Mouse (Mus musculus) heart, embryonic 13.5 days (tissue): ENCODE measurements around the gene Ankle2. TPM values are rescaled to one million over a fixed set of nuclear protein-coding genes. Genes with fewer than 3 reads are reported as not detected.

Experiments
- ATAC-seq: fragments of 200-750 bp; cut with Nextera tagmentation; 2 replicates; pipeline ENCODE4 v1.8.0; 2017; ENCODE audit warnings: moderate TSS enrichment; ENCODE audit not compliant: insufficient number of reproducible peaks, low FRiP score, low TSS enrichment; ENCODE audit errors: extremely low read depth
- H3K27ac ChIP-seq: fragments of 300-500 bp; sonication (generic); replicated peaks from 2 replicates; pipeline ENCODE4 v1.5.1; 2015; ENCODE audit warnings: moderate library complexity, mild to moderate bottlenecking, inconsistent platforms
- H3K27me3 ChIP-seq: fragments of 300-500 bp; sonication (generic); replicated peaks from 2 replicates; pipeline ENCODE4 v1.6.1; 2015; ENCODE audit warnings: mild to moderate bottlenecking, inconsistent platforms
- H3K36me3 ChIP-seq: fragments of 300-500 bp; sonication (generic); 2 replicates; pipeline ENCODE4 v1.6.1; 2015; ENCODE audit warnings: mild to moderate bottlenecking, inconsistent platforms
- H3K4me1 ChIP-seq: fragments of 300-500 bp; sonication (generic); 2 replicates; pipeline ENCODE4 v1.6.1; 2015; ENCODE audit warnings: inconsistent platforms
- H3K4me2 ChIP-seq: fragments of 300-500 bp; sonication (generic); 2 replicates; pipeline ENCODE4 v1.6.1; 2015; ENCODE audit warnings: inconsistent platforms, mild to moderate bottlenecking, moderate library complexity
- H3K4me3 ChIP-seq: fragments of 300-500 bp; sonication (generic); 2 replicates; pipeline ENCODE4 v1.5.1; 2015; ENCODE audit warnings: moderate library complexity, mild to moderate bottlenecking, inconsistent platforms
- H3K9ac ChIP-seq: fragments of 300-500 bp; sonication (generic); 2 replicates; pipeline ENCODE4 v1.6.1; 2015; ENCODE audit warnings: inconsistent platforms, mild to moderate bottlenecking, moderate library complexity
- H3K9me3 ChIP-seq: fragments of 300-500 bp; sonication (generic); 2 replicates; pipeline ENCODE4 v1.6.1; 2016; ENCODE audit warnings: inconsistent platforms
- WGBS: fragments of 180-500 bp; shearing (Covaris S2); methylation state at CpG from one replicate; pipeline ENCODE4 v1.1.7; 2015; ENCODE audit warnings: mixed read lengths; 5-methylcytosine and 5-hydroxymethylcytosine counted together
- polyA plus RNA-seq: library from polyadenylated mRNA; unstranded; fragments of >200 nt; fragmentation: Nextera tagmentation; extraction: Ambion mirVana; gene quantifications from 2 replicates; pipeline ENCODE4 v1.2.1, GENCODE M21; 2015

The Ankle2 gene
- polyA plus RNA-seq, 1 experiment from 2014 or later: 16.1 TPM

- no peaks in the 10 kb centered on the region for H3K9me3 ChIP-seq
- ATAC-seq: no peak
- peak overlapping the region; percentile 79 for H3K4me3 ChIP-seq
- no peak overlapping the region for H3K27ac ChIP-seq
- 0 out of 2 replicates have a peak, but pooled peaks cover 2% of the 10 kb centered on the region for H3K27me3 ChIP-seq
- H3K4me2 ChIP-seq: peak overlapping the region; percentile 99
- WGBS: 2% methylated on average over 15 of the region's 15 CpGs
- H3K36me3 ChIP-seq: peaks cover 11% of the 10 kb centered on the region
- peaks cover 26% of the 10 kb centered on the region for H3K4me1 ChIP-seq
- H3K9ac ChIP-seq: peak overlapping the region; percentile 85
Observed at GRCm38 (mm10) chr5:110285156-110285555, 54.4 kb downstream of the Ankle2 start.

- no peaks in the 10 kb centered on the region for H3K9me3 ChIP-seq
- H3K9ac ChIP-seq: peak within 1 kb of the TSS; percentile 89
- peaks cover 18% of the 10 kb centered on the region for H3K36me3 ChIP-seq
- under 1% methylated on average over 54 of the region's 64 CpGs for WGBS
- peak within 1 kb of the TSS; percentile 99 for H3K4me2 ChIP-seq
- 0 out of 2 replicates have a peak, but pooled peaks cover 2% of the 10 kb centered on the region for H3K27me3 ChIP-seq
- peak within 1 kb of the TSS; percentile 79 for H3K4me3 ChIP-seq
- peak; percentile 99 for ATAC-seq
- peaks cover 26% of the 10 kb centered on the region for H3K4me1 ChIP-seq
- H3K27ac ChIP-seq: peak within 1 kb of the TSS; percentile 55
Observed at GRCm38 (mm10) chr5:110285770-110286445, 55.1 kb downstream of the Ankle2 start, which contains the start of the genes Pxmp2 and Pole. Gene Pxmp2, minus strand, starts transcription at chr5:110286186. Gene Pole, plus strand, starts transcription at chr5:110286306.

GRCm38 (mm10) chr5:110286446-110287083 lies 55.8 kb downstream of the Ankle2 start:
- H3K4me3 ChIP-seq: peak overlapping the region; percentile 79
- peak overlapping the region; percentile 55; the same call in 1 of the 2 replicates for H3K27ac ChIP-seq
- H3K4me1 ChIP-seq: peaks cover 26% of the 10 kb centered on the region
- ATAC-seq: peak; percentile 40; the same call in 1 of the 2 replicates
- peak overlapping the region; percentile 89 for H3K9ac ChIP-seq
- peak overlapping the region; percentile 99 for H3K4me2 ChIP-seq
- 3% methylated on average over 31 of the region's 31 CpGs for WGBS
- H3K9me3 ChIP-seq: no peaks in the 10 kb centered on the region
- H3K27me3 ChIP-seq: 0 out of 2 replicates have a peak, but pooled peaks cover 2% of the 10 kb centered on the region
- H3K36me3 ChIP-seq: peaks cover 25% of the 10 kb centered on the region

GRCm38 (mm10) chr5:110287084-110287475 lies 56.3 kb downstream of the Ankle2 start:
- no peak overlapping the region for H3K27ac ChIP-seq

GRCm38 (mm10) chr5:110291649-110292048 lies 60.8 kb downstream of the Ankle2 start:
- ATAC-seq: no peak
- Histone ChIP-seq H3K9ac (no peak overlapping the region), H3K4me1 (peaks cover 11% of the 10 kb centered on the region), H3K4me2 (no peak overlapping the region), H3K9me3 (no peaks in the 10 kb centered on the region), H3K36me3 (peaks cover 72% of the 10 kb centered on the region), H3K27ac (no peak overlapping the region), H3K27me3 (no peaks in the 10 kb centered on the region), H3K4me3 (no peak overlapping the region)
- WGBS: 91% methylated on average over 1 of the region's 1 CpGs

More at GRCm38 (mm10) chr5:110287084-110287475, 56.3 kb downstream of the Ankle2 start:
- Histone ChIP-seq H3K9me3 (no peaks in the 10 kb centered on the region), H3K4me3 (peak overlapping the region; percentile 79), H3K27me3 (0 out of 2 replicates have a peak, but pooled peaks cover 2% of the 10 kb centered on the region), H3K4me1 (peaks cover 26% of the 10 kb centered on the region), H3K36me3 (peaks cover 30% of the 10 kb centered on the region), H3K4me2 (peak overlapping the region; percentile 99), H3K9ac (peak overlapping the region; percentile 89; the same call in 1 of the 2 replicates)
- no peak for ATAC-seq
- WGBS: 66% methylated on average over 2 of the region's 2 CpGs

GRCm38 (mm10) chr5:110296637-110297036 lies 65.8 kb downstream of the Ankle2 start:
- Histone ChIP-seq H3K27me3 (no peaks in the 10 kb centered on the region), H3K4me1 (no peaks in the 10 kb centered on the region), H3K9ac (no peak overlapping the region), H3K27ac (no peak overlapping the region), H3K4me2 (no peak overlapping the region), H3K9me3 (no peaks in the 10 kb centered on the region), H3K4me3 (no peak overlapping the region), H3K36me3 (peaks cover 94% of the 10 kb centered on the region)
- 85% methylated on average over 1 of the region's 1 CpGs for WGBS
- no peak for ATAC-seq

- 85% methylated on average over 2 of the region's 2 CpGs for WGBS
- Histone ChIP-seq H3K9ac (no peak overlapping the region), H3K27me3 (no peaks in the 10 kb centered on the region), H3K36me3 (peaks cover 98% of the 10 kb centered on the region), H3K4me2 (no peak overlapping the region), H3K27ac (no peak overlapping the region), H3K4me1 (no peaks in the 10 kb centered on the region), H3K9me3 (no peaks in the 10 kb centered on the region), H3K4me3 (no peak overlapping the region)
- no peak for ATAC-seq
Observed at GRCm38 (mm10) chr5:110300591-110300990, 69.8 kb downstream of the Ankle2 start.

Other genes with a start within 250 kb of the Ankle2 start
- gene Zfp932, start 234.5 kb upstream of the Ankle2 start, polyA plus RNA-seq: 9.7 and 11.9 TPM in 2 replicates
- 2.5 and 3.4 TPM in 2 replicates for gene Gm17655, start 158.5 kb upstream of the Ankle2 start, polyA plus RNA-seq
- 0.47 and 0.82 TPM in 2 replicates for gene Gm35315, start 136.6 kb upstream of the Ankle2 start, polyA plus RNA-seq
- gene Plcxd1, start 131.0 kb upstream of the Ankle2 start, polyA plus RNA-seq: 0.94 and 1.1 TPM in 2 replicates
- 21.1 and 23.1 TPM in 2 replicates for gene Gtpbp6, start 122.8 kb upstream of the Ankle2 start, polyA plus RNA-seq
- 2.4 and 3.3 TPM in 2 replicates for gene Zfp605, start 120.9 kb upstream of the Ankle2 start, polyA plus RNA-seq
- gene Chfr, start 95.2 kb upstream of the Ankle2 start, polyA plus RNA-seq: 25.8 and 29.9 TPM in 2 replicates
- gene Golga3, start 54.3 kb upstream of the Ankle2 start, polyA plus RNA-seq: 15.1 and 15.6 TPM in 2 replicates
- 47.4 and 56.3 TPM in 2 replicates for gene Pgam5, start 38.9 kb downstream of the Ankle2 start, polyA plus RNA-seq
- gene Pxmp2, start 55.2 kb downstream of the Ankle2 start, polyA plus RNA-seq: 16.0 and 19.1 TPM in 2 replicates
- gene Pole, start 55.3 kb downstream of the Ankle2 start, polyA plus RNA-seq: 16.2 and 17.7 TPM in 2 replicates
- 0.51 and 0.88 TPM in 2 replicates for gene P2rx2, start 112.2 kb downstream of the Ankle2 start, polyA plus RNA-seq
- gene Lrcol1, start 113.7 kb downstream of the Ankle2 start, polyA plus RNA-seq: not detected in 2 replicates
- gene Fbrsl1, start 217.5 kb downstream of the Ankle2 start, polyA plus RNA-seq: 6.2 and 7.0 TPM in 2 replicates